Mouse (Mus musculus): ENCODE data around the gene Gm8020. TPM values are rescaled to one million over a fixed set of nuclear protein-coding genes. Genes with fewer than 3 reads are reported as not detected.

Gm8020 gene
- polyA plus RNA-seq (2012; rRNA removed), result not detected in 2 replicates

GRCm38 (mm10) chr14:42502249-42502648, at the start of gene Gm8020:
TSS of gene Gm8020 (minus strand) at chr14:42502349.

GRCm38 (mm10) chr14:42524182-42524581, 22.0 kb upstream of the Gm8020 start, which contains the start of gene Gm8024:
TSS of gene Gm8024 (minus strand) at chr14:42524282.

GRCm38 (mm10) chr14:42463581-42463980, 38.6 kb downstream of the Gm8020 start, which contains the start of gene Gm8011:
TSS of gene Gm8011 (plus strand) at chr14:42463881.

Other genes with a start within 250 kb of the Gm8020 start
- gene Gm17026, start 242.3 kb downstream of the Gm8020 start, polyA plus RNA-seq (2012; rRNA removed), result not detected in 2 replicates
- not detected in 2 replicates for gene Gm9611, start 205.0 kb downstream of the Gm8020 start, polyA plus RNA-seq (2012; rRNA removed)
- gene Gm7995, start 192.1 kb downstream of the Gm8020 start, polyA plus RNA-seq (2012; rRNA removed), result not detected in 2 replicates
- not detected in 2 replicates for gene Gm8005, start 62.7 kb downstream of the Gm8020 start, polyA plus RNA-seq (2012; rRNA removed)
- gene Gm8011, start 38.5 kb downstream of the Gm8020 start, polyA plus RNA-seq (2012; rRNA removed), result not detected in 2 replicates
- not detected in 2 replicates for gene Gm8024, start 21.9 kb upstream of the Gm8020 start, polyA plus RNA-seq (2012; rRNA removed)
- not detected in 2 replicates for gene Gm17124, start 97.5 kb upstream of the Gm8020 start, polyA plus RNA-seq (2012; rRNA removed)
- not detected in 2 replicates for gene Gm3633, start 139.6 kb upstream of the Gm8020 start, polyA plus RNA-seq (2012; rRNA removed)
- gene Gm10378, start 153.6 kb upstream of the Gm8020 start, polyA plus RNA-seq (2012; rRNA removed), result not detected in 2 replicates